Mouse (Mus musculus) heart, adult 8-10 months (tissue): ENCODE results near the gene Fam117b. TPM values are rescaled to one million over a fixed set of nuclear protein-coding genes. Genes with fewer than 3 reads are reported as not detected.

Experiments
- DNase-seq: peaks from one replicate; pipeline ENCODE4 v3.0.0; 2022; ENCODE audit warnings: low spot score
- total RNA-seq, 4 experiments: library from RNA; stranded (reverse); gene quantifications; 2 replicates each; pipeline ENCODE4 v1.2.4; 2022

Gene Fam117b
- 10 to 100 TPM; 12.8 to 16.0 (median 15.8) TPM for total RNA-seq

DNA sequence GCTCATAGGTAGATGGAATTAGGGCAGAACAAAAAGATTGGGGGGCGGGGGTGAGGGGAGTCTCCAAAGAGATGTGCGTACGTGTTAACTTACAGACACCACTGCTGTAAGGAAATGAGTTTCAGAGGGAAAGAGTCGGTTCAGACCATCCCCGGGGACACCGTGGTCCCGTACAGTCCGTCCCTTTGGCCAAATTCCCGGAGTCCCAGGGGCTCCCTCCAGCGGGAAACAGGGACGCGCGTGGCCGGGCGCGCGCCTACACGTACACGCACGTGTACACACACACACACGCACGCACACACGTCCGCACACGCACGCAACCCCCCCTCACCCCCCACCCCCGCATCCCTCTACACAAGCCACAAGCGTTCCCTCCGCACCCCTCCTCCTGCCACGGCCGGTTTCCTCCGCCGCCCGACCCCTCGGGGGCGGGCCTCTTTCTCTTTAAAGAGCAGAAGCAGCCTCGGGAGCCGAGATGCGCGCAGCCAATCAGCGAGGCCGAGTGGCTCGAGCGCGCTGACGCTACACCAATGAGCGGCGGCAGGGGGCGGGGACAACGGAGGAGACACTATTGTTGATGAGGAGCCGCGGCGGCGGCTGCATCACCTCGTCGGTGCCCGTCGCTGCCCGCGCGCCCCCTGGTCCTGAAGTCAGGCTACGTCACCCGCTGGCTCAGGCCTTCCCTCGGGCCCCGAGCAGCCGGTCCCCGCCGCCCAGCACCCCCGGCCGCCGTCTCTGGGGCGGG is at the start of gene Fam117b:
TSS of gene Fam117b (plus strand) at position 594 of the 745 bp plus-strand sequence.
- DNase-seq = peak; percentile 96

DNA sequence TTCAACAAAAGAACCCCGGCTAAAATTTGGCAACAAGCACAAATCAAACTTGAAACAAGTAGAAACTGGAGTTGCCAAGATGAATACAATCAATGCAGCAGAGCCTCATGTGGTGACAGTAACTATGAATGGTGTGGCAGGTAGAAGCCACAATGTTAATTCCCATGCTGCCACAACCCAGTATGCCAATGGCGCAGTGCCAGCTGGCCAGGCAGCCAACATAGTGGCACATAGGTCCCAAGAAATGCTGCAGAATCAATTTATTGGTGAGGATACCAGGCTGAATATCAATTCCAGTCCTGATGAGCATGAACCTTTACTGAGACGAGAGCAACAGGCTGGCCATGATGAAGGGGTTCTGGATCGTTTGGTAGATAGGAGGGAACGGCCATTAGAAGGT is 44.8 kb upstream of the Fam117b start:
- DNase-seq = no peak

DNA sequence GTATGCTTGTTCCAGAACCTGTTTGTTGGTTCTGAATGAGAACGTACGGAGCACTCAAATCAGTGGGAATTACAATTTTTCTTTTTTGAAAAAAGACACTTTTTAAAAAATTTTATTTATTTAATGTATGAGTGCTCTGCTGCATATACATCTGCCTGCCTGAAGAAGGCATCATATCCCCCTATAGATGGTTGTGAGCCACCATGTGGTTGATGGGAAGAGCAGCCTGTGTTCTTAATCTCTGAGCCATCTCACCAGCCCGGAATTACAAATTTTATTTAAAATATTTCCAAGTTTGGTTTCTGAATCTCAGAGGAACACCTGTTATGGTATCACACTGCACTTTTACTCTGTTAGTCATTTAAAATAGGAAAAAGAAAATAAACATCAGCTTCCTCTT is 38.8 kb upstream of the Fam117b start:
- no peak for DNase-seq

DNA sequence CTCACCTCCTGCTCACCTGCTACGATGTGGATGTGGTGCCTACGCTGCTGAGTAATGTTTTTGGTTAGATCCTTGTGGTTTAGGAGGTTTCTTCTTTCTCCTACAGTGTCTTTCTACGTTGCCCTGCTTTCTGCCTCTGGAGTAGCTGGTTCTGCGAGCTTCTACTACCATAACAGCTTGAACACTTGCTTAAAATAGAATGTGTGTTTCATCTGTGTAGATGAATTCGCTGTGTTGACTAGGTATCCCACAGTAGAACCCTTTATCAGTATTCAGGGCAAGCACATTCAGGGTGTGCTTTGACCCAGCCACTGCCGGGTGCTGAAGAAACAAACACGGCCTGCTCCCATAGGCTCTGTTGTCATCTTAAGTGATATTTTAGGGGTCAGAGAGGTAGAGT is 34.7 kb upstream of the Fam117b start:
- no peak for DNase-seq

DNA sequence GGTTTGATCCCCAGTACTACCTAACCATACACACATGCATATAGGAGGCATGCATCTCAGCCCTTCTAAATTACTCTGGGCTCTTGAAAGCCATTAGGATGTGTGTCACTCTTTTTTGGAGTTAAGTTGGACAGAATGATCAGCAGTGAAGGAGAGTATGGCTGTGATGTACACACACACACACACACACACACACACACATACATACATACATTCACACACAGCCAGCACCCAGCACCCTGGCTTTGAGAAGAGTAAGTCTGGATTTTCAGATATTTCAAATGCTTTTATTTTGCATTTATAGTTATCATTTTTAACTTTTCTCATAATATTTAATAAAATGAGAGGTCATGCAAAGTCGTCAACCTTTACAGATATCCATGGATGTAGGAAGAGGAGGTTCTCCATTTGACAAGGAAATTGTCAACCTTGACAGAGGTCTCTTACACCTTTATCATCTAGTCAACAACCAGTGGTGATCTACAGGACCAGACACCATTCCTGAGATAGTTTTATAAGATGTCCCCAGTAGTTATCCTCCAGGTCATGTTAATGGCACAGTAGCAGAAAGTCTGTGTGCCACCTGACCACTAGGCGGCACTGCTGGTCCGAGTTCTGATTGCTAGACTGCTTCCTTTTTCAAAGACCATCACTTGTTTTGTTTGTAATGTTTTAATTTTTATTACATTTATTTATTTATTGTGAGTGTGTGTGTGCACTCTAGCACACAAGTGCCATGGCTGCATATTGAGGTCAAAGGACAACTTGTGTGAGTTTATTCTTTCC is 29.3 kb upstream of the Fam117b start:
- DNase-seq = peak; percentile 79

DNA sequence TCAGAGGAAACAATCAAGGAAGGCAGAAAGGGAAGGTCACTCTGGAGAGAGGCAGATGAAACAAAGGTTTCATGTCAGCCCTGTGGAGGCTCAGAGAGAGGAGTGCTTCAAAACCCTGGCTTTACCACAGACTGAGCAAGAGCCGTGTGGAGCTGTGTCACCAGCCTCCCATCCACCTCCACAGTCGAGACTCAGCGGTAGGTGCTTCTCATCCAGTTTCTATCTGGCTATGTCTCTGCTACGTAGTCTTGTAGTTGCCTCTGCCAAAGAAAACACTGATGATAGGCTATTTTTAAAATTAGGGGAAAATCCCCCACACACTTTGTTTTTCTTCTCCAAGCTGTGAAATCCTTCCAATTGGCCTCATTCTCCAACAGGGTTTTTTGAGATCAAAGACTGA is 25.9 kb upstream of the Fam117b start:
- DNase-seq = no peak

DNA sequence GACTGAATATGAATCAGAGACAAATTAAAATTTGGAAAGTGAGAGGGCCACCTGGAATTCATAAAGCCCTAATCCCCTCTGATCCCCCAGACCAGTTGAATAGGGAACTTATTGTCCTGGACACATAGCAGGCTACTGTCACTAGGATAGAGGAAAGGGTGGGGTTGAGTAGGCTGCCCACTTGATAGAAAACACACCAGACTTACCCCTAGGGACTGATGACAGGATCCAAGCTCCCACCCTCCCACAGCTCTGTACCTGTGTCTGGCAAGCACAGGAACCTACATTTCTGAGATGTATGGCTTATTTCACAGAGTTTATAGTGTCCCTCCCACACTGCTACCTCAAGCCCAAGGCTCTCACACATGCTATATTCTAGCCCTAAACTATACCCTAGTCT is 24.8 kb upstream of the Fam117b start:
- peak; percentile 35 for DNase-seq

DNA sequence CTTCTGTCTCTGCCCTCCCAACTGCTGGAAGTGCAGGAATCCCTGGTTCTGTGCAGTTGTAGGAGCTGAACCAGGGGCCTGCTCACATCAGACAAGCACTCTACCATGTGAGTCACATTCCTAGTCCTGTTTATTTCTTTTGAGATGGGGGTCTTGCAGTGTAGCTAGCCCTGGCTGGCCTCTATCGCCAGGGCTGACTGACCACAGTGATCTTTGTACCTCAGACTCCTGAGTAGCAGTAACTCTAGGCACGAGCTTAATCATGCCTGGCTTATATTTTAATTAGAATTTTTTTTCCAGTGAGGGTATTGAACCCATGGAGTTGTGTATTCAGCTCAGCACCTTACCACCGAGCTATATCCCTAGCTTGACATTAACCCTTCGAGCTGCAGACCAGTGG is 21.6 kb upstream of the Fam117b start:
- DNase-seq = no peak

DNA sequence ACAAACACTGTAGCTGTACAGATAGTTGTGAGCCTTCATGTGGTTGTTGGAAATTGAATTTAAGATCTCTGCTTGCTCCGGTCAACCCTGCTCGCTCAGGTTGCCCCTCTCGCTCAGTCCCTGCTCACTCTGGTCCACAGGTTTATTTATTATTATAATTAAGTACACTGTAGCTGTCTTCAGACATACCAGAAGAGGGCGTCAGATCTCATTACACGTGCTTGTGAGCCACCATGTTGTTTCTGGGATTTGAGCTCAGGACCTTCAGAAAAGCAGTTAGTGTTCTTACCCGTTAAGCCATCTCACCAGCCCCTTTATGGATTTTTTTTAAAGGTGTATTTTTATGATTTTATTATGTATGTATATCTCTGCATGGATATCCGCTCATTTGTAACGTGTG is 20.0 kb upstream of the Fam117b start:
- DNase-seq = no peak

DNA sequence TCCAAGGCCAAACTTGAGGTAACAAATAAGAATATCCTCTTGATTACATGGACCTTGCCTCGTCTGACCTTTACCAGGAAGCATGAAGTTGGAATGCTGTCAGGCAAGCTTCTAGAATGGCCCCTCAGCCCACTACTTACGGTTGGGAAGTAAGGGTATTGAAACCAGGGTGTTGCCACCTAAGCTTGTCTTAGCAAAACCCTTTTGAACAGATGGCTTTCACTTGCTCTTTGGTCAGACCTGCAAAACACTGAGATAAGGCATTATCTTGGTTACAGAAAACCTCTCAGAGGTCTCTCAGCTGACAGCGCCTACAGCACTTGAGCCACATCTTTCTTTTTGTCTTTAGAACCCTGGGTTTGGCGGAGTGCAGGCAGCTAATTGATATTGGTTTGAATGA is 18.8 kb upstream of the Fam117b start:
- no peak for DNase-seq

DNA sequence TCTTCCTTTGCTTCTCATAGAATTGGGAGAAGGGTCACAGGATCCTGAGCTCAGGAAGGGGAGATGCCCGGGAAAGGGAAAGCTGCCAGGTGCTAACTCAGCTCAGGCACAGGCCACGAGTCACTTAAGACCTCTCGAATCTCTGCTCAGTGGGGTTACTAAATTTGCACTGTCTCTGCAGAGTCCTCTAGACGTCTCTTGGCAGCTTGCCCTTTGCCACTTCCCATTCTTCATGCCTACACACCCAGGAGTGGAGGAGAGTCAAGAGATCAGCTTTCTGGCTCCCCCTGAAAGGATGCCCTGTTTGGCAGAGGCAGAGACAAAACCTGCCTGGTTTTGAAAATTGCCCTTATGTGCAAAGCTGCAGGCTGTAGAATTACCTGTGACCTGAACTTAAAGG is 17.4 kb upstream of the Fam117b start:
- peak; percentile 61 for DNase-seq

DNA sequence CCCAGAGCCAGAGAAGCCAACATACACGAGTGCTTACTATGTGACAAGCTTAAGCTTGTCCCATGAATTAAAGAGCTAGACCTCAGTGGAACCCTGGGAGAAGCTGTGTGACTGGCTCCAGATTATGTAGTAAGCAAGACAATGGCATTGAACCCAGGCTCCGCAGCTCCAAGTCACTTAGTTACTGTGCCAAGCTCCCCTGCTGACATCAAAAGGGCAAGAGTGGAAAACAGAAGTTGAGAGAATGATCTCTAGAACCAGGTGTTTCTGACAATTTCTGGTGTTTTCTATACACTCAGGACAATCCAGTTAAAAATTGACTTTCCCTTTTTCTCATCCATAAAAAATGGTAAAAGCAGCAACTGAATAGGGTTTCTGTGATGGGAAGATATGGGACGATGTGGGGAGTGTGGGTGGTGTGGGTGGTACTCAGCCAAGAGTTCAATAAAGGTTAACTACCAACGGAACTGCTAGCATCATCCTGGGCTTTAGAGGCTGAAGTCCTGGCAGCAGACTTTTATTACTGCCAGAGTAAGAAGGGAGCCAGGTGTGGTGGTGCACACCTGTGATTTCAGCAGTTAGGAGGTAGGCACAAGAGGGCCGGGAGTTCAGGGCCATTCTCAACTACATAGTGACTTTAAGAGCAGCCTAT is 15.5 kb upstream of the Fam117b start:
- no peak for DNase-seq

DNA sequence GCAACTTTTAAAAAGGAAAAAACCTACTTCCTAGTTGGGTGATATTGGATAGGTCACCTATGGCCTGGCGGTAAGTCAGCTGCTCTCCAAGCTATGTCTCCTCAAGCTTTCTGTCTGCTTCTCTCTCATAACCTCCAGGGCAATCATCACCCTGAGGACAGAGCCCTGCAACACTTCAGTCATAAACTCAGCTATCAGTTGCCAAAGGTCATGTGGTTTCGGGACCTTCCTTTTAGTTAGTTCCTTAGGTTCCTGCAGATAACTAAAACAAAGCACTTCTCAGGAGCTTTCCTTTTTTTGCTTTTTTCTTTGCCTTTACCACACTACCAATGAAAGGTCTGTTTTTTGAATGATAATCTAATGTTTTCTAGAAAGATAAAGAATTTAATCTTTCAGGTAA is 13.1 kb upstream of the Fam117b start:
- no peak for DNase-seq

DNA sequence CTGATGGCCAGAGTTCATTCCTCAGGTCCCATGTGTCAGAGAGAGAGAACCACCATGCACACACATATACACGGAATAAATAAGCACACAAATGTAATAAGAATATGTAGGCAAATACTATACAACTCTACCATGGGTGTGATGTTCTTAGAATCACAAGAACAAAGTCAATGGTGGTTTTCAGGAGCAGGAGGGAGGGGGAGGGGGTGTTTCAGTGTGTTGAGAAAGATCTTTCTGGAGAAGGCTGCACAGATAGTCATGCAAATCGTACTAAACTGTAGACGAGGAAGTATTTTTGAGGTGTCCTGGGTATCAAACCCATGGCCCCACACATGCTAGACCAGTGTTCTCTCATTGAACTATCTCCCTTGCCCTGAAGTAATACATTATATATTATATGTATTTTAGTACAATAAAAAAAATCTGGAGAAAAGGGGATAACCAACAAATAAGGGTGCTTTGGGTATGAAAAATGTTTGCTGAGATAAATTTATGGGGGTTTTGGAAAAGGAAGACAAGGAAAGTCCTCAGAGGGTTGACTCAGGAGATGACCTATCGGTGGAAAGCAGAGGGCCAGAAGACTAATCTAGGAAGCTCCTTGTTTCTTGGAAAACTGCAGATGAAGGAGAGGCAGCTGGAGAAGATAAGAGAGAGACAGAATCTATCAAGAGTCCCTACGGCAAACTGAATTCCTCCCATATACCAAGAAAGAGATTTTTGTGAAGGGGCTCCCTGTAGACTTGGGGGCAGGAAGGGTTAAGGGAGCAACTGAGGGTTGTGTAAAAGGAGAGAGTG is 11.5 kb upstream of the Fam117b start:
- no peak for DNase-seq

DNA sequence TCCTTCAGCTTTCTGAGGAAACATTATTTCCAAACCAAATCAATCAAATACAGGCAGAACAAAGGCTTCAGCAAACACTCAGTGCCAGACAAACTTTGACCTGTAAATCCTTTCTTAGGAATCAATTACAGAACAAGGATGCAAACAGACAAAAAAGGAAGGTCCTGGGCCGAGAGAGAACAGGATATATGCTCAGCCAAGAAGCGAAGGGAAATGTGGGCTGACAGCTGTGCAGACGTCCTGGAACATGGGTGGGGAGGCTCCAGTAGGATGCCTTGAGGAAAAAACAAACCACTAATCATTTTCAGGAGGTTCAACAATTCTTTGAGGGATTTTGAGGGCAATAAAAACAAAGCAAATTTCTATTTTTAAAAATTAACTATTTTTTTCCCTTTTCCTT is 10.2 kb upstream of the Fam117b start:
- peak; percentile 79 for DNase-seq

DNA sequence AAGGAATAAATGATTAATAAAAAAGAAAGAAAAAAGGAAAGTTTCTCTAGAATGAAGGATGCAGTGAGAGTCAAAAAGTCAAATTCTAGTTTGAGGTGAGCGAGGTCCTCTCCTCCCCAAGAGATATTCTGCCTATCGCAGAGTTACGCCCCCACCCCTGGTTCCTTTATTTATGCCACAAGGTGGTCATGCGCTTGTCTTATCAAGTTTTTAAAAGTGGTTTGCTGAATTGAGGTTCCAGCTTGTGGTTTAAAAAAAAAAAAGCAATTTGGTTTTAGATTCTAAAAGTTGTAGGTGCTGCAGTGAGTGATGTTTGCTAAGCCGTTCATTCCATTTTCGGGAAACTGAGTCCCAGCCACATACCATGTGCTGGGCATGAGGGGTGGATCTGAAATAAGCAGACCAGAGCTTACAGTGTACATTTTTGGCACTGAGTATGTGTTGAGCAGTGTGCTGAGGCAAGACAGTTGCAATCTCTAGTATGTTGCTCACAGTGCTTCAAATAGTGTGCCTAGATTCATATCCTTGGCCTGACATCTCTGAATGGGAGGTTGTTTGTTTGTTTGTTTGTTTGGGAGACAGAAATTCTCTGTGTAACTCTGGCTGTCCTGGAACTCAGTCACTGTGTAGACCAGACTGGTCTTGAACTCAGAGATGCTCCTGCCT is 8.0 kb upstream of the Fam117b start:
- DNase-seq = no peak

DNA sequence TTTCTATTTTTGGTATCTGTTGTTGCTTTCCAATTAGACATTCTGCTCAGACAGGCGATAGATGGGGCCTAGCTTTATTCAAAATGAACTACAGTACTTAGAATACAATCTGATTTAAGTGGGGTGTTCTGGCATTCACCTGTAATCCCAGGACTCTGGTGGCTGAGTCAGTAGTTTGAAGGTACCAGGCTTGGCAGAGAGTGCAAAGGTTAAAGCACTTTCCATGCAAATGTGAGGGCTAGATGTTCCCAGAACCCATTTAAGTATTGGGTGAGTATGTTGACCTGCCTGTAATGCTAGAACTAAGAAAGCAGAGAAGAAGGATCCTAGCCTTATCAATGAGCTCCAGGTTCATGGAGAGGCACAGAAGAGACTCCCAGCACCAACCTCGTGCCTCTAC is 6.9 kb upstream of the Fam117b start:
- no peak for DNase-seq

DNA sequence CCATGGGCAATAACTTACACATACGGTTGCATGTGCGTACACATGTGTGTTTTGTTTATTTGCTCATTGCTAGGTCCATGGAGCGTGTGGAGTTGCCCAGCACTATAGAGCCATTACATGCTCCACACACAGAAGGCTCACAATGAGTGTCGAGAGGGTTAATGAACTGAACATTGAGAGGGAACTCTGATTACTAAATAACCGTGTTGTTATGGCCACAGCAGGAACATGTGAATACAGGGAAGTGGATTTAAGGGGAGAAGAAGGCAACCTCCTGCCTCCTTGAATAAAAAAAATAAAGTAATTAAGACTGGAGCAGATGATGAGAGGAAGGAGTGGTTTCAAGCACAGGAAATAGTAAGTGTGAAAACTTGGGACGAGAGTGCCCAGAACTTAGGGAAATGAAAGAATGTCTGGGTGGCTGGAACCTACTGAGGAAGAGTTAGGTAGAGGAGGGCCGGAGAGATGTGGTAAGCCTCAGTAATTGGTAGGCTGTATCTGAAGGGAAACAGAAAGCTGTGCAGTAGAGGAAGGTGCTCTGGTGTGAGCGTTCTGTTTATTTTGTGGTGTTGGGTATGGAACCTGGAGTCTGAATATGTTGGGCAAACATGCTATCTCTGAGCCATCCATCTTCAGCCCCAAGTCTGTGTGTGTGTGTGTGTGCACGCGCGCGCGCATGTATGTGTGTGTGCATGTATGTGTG is 5.8 kb upstream of the Fam117b start:
- no peak for DNase-seq

DNA sequence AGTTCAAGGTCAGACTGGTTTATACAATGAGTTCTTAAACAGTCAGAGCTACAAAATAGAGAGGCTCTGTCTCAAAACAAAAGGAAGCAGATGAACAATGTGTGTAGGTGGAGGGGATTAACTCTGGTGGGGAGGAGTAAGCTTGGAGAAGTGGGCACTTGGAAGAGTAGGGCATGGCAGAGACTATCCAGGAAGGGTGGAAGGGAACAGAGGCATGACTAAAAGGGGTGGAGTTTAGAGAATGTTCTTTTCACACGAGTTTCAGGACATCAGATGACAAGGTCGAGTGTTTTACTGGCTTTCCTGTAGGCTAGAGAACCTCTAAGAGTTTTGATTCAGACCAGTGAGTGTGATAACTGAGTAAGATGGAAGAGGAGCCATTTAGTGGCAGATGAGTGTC is 5.1 kb upstream of the Fam117b start:
- no peak for DNase-seq

DNA sequence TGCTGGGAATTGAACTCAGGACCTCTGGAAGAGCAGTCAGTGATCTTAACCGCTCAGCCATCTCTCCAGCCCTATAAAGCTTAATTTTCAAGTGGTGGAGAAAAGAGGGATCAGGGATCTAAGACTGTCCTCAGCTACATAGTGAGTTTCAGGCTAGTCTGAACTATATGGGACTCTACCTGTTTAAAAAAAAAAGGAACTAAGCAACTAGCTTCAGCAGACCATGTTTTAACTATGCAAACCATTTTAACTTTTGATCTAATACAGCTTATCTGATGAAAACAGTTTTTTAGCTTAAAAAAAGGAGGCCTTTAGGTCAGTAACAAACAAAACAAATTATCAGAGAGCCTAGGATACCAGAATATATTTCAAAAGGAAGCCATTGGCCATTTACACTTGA is 1.9 kb upstream of the Fam117b start:
- no peak for DNase-seq
